Mouse (Mus musculus): ENCODE data around the gene Gm20835. TPM values are rescaled to one million over a fixed set of nuclear protein-coding genes. Genes with fewer than 3 reads are reported as not detected.

Gm20835 gene
- not detected for polyA plus RNA-seq (2017; shearing (Covaris generic))

DNA sequence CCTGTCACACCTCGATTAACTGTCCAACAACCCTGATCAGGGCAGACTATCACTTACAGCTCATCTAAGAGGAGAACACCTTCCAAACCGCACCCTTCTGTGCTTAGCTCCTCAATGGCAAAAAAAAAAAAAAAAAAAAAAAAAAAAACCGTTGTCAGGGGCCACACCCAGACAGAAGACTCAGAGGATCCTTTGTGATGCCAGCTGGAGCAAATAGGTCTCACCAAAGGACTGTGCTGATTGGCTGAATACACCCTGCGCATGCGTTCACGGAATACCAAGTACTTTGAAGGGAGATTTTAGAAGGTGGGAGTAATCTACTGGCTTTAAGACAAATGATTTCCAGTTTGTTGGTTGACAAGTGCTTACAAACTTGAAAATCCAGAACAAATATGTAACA lies at the start of gene Gm20835:
Gene Gm20835 (minus strand): TSS at position 101 of the 400 bp plus-strand sequence.

